Mouse (Mus musculus) heart, postnatal 0 days (tissue): ENCODE data around the gene Rasa4.

Source experiments
- CTCF ChIP-seq: IDR thresholded peaks from 2 replicates; pipeline ENCODE4 v1.5.1; 2016; ENCODE audit warnings: antibody characterized with exemption, control low read depth, low read depth
- EP300 ChIP-seq: IDR thresholded peaks from 2 replicates; pipeline ENCODE4 v1.6.1; 2016; ENCODE audit warnings: antibody characterized with exemption, low read depth

- TF ChIP-seq CTCF (no peak), EP300 (no peak)
Observed at GRCm38 (mm10) chr5:136076284-136076683, 7.4 kb upstream of the Rasa4 start.
